Mouse (Mus musculus): ENCODE measurements around the gene Ica1l. TPM values are rescaled to one million over a fixed set of nuclear protein-coding genes. Genes with fewer than 3 reads are reported as not detected.
"Not testable (repeated sequence)": the region's sequence is repeated elsewhere in the genome, so short reads cannot be mapped to it uniquely, and the experiment has no call there.

The Ica1l gene
- not detected in 2 replicates for polyA plus RNA-seq (2011; ENCODE audit: insufficient read depth, insufficient read length, low replicate concordance, missing spikeins)

GRCm38 (mm10) chr1:60042796-60043469, at the start of gene Ica1l:
TSS of gene Ica1l (minus strand) at chr1:60043184.
- Histone ChIP-seq H3K27ac (ENCODE audit: control insufficient read depth, insufficient read depth, low read depth, low read length, poor library complexity) (no peak within 1 kb of the TSS), H3K4me3 (replicated peaks; ENCODE audit: control insufficient read depth, low read depth, low read length) (peak within 1 kb of the TSS; percentile 50), H3K4me1 (ENCODE audit: control insufficient read depth, insufficient read depth, low read length) (no peaks in the 10 kb centered on the region)
- WGBS: 7% methylated on average over 97 of the region's 99 CpGs
- TF ChIP-seq POLR2A (IDR thresholded peaks at IDR 0.05; ENCODE audit: borderline replicate concordance, control insufficient read depth, low read depth, low read length) (no peak), CTCF (IDR thresholded peaks at IDR 0.05; ENCODE audit: control insufficient read depth, insufficient read depth, low read length) (no peak)

- 91% methylated on average over 6 of the region's 6 CpGs for WGBS
- H3K4me1 ChIP-seq (ENCODE audit: control insufficient read depth, insufficient read depth, low read length): no peaks in the 10 kb centered on the region
- no peak overlapping the region for H3K4me3 ChIP-seq (replicated peaks; ENCODE audit: control insufficient read depth, low read depth, low read length)
- H3K27ac ChIP-seq (ENCODE audit: control insufficient read depth, insufficient read depth, low read depth, low read length, poor library complexity): no peak overlapping the region
- TF ChIP-seq POLR2A (IDR thresholded peaks at IDR 0.05; ENCODE audit: borderline replicate concordance, control insufficient read depth, low read depth, low read length) (no peak), CTCF (IDR thresholded peaks at IDR 0.05; ENCODE audit: control insufficient read depth, insufficient read depth, low read length) (no peak)
Measured at GRCm38 (mm10) chr1:60076411-60076810, 33.4 kb upstream of the Ica1l start.

- Histone ChIP-seq H3K4me1 (ENCODE audit: control insufficient read depth, insufficient read depth, low read length) (no peaks in the 10 kb centered on the region), H3K4me3 (replicated peaks; ENCODE audit: control insufficient read depth, low read depth, low read length) (no peak overlapping the region), H3K27ac (ENCODE audit: control insufficient read depth, insufficient read depth, low read depth, low read length, poor library complexity) (no peak overlapping the region)
- TF ChIP-seq CTCF (IDR thresholded peaks at IDR 0.05; ENCODE audit: control insufficient read depth, insufficient read depth, low read length): no peak
- no peak for TF ChIP-seq POLR2A (IDR thresholded peaks at IDR 0.05; ENCODE audit: borderline replicate concordance, control insufficient read depth, low read depth, low read length)
- 52% methylated on average over 3 of the region's 3 CpGs for WGBS
Measured at GRCm38 (mm10) chr1:60075590-60075989, 32.6 kb upstream of the Ica1l start.

DNA sequence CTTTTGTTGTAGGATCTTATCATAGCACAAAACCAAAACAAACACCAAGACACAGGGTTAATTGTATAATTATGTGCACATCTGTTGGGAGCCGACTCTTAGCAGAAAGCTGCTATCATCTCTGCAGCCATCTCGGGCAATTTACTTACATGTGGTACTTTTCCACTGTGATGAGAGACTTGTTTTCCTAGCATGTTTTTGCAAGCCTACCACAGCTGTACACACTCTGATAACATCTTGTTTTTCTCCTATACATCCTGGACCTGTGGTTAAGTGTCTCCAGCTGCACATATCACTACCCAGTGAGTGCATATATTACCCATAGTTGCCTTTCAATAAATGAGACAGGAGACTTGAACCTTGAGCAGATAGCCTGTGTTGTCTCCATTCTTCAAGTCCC, 32.0 kb upstream of the Ica1l start:
- Histone ChIP-seq H3K27ac (ENCODE audit: control insufficient read depth, insufficient read depth, low read depth, low read length, poor library complexity) (no peak overlapping the region), H3K4me1 (ENCODE audit: control insufficient read depth, insufficient read depth, low read length) (no peaks in the 10 kb centered on the region), H3K4me3 (replicated peaks; ENCODE audit: control insufficient read depth, low read depth, low read length) (no peak overlapping the region)
- WGBS: 69% methylated on average over 2 of the region's 2 CpGs
- TF ChIP-seq POLR2A (IDR thresholded peaks at IDR 0.05; ENCODE audit: borderline replicate concordance, control insufficient read depth, low read depth, low read length): no peak
- no peak for TF ChIP-seq CTCF (IDR thresholded peaks at IDR 0.05; ENCODE audit: control insufficient read depth, insufficient read depth, low read length)

GRCm38 (mm10) chr1:60070725-60071124, 27.7 kb upstream of the Ica1l start:
- H3K4me3 ChIP-seq (replicated peaks; ENCODE audit: control insufficient read depth, low read depth, low read length); H3K4me1 ChIP-seq (ENCODE audit: control insufficient read depth, insufficient read depth, low read length): not testable (repeated sequence)
- H3K27ac ChIP-seq (ENCODE audit: control insufficient read depth, insufficient read depth, low read depth, low read length, poor library complexity): 0 out of 2 replicates have a peak overlapping the region, but pooled peaks have one; percentile 14

- Histone ChIP-seq H3K4me1 (ENCODE audit: control insufficient read depth, insufficient read depth, low read length) (no peaks in the 10 kb centered on the region), H3K4me3 (replicated peaks; ENCODE audit: control insufficient read depth, low read depth, low read length) (no peak overlapping the region), H3K27ac (ENCODE audit: control insufficient read depth, insufficient read depth, low read depth, low read length, poor library complexity) (no peak overlapping the region)
- TF ChIP-seq CTCF (IDR thresholded peaks at IDR 0.05; ENCODE audit: control insufficient read depth, insufficient read depth, low read length) (no peak), POLR2A (IDR thresholded peaks at IDR 0.05; ENCODE audit: borderline replicate concordance, control insufficient read depth, low read depth, low read length) (no peak)
- 77% methylated on average over 3 of the region's 3 CpGs for WGBS
Measured at GRCm38 (mm10) chr1:60056310-60056709, 13.3 kb upstream of the Ica1l start.

- TF ChIP-seq POLR2A (IDR thresholded peaks at IDR 0.05; ENCODE audit: borderline replicate concordance, control insufficient read depth, low read depth, low read length) (no peak), CTCF (IDR thresholded peaks at IDR 0.05; ENCODE audit: control insufficient read depth, insufficient read depth, low read length) (no peak)
- Histone ChIP-seq H3K4me1 (ENCODE audit: control insufficient read depth, insufficient read depth, low read length) (no peaks in the 10 kb centered on the region), H3K4me3 (replicated peaks; ENCODE audit: control insufficient read depth, low read depth, low read length) (no peak overlapping the region), H3K27ac (ENCODE audit: control insufficient read depth, insufficient read depth, low read depth, low read length, poor library complexity) (no peak overlapping the region)
- WGBS: 50% methylated on average over 3 of the region's 3 CpGs
Measured at GRCm38 (mm10) chr1:60054659-60055058, 11.7 kb upstream of the Ica1l start.

- not testable (repeated sequence) for H3K4me1 ChIP-seq (ENCODE audit: control insufficient read depth, insufficient read depth, low read length); H3K4me3 ChIP-seq (replicated peaks; ENCODE audit: control insufficient read depth, low read depth, low read length); H3K27ac ChIP-seq (ENCODE audit: control insufficient read depth, insufficient read depth, low read depth, low read length, poor library complexity)
- WGBS: 88% methylated on average over 5 of the region's 5 CpGs
Measured at GRCm38 (mm10) chr1:60047481-60047880, 4.5 kb upstream of the Ica1l start.

GRCm38 (mm10) chr1:60044595-60044994, 1.6 kb upstream of the Ica1l start:
- 87% methylated on average over 1 of the region's 1 CpGs for WGBS

More at GRCm38 (mm10) chr1:60044595-60044994, 1.6 kb upstream of the Ica1l start:
- Histone ChIP-seq H3K4me3 (replicated peaks; ENCODE audit: control insufficient read depth, low read depth, low read length) (no peak overlapping the region), H3K4me1 (ENCODE audit: control insufficient read depth, insufficient read depth, low read length) (no peaks in the 10 kb centered on the region), H3K27ac (ENCODE audit: control insufficient read depth, insufficient read depth, low read depth, low read length, poor library complexity) (no peak overlapping the region)
- TF ChIP-seq POLR2A (IDR thresholded peaks at IDR 0.05; ENCODE audit: borderline replicate concordance, control insufficient read depth, low read depth, low read length) (no peak), CTCF (IDR thresholded peaks at IDR 0.05; ENCODE audit: control insufficient read depth, insufficient read depth, low read length) (no peak)

All from bone marrow, adult 2 months (tissue).